Comparison of ENCODE assay signal across 7 mouse cellular contexts in genomic region chr7:30050882-30051548, GRCm38 (mm10). TPM values are rescaled to one million over a fixed set of nuclear protein-coding genes. Genes with fewer than 3 reads are reported as not detected.
DNase-seq lines count a peak whose midpoint lies in the region; ATAC-seq lines count a peak whose summit lies in the region.

Gene Zfp14 (minus strand): TSS chr7:30051380.

- H3K4me2 ChIP-seq in midbrain, embryonic 13.5 days (replicated peaks), result peak within 1 kb of the TSS; percentile 73

- peaks cover 18% of the 10 kb centered on the region for H3K36me3 ChIP-seq in limb, embryonic 10.5 days
- peaks cover 12% of the 10 kb centered on the region for H3K36me3 ChIP-seq in midbrain, embryonic 13.5 days

- peak within 1 kb of the TSS; percentile 87 for H3K9ac ChIP-seq in midbrain, embryonic 13.5 days (replicated peaks)

- peak; percentile 83 for DNase-seq in adrenal gland, adult 8-10 months
- DNase-seq in embryo, embryonic 9.5 days (ENCODE audit: extremely low spot score), result peak; percentile 90
- DNase-seq in kidney, adult 11 months, result peak; percentile 82
- DNase-seq in limb, embryonic 10.5 days (ENCODE audit: low spot score), result peak; percentile 90
- DNase-seq in spleen, adult 12 weeks (ENCODE audit: low spot score), result peak; percentile 75

- H3K4me1 ChIP-seq in limb, embryonic 10.5 days, result peaks cover 18% of the 10 kb centered on the region
- peaks cover 14% of the 10 kb centered on the region for H3K4me1 ChIP-seq in midbrain, embryonic 13.5 days (replicated peaks)

- H3K4me3 ChIP-seq in limb, embryonic 10.5 days, result peak within 1 kb of the TSS; percentile 82
- peak within 1 kb of the TSS; percentile 83 for H3K4me3 ChIP-seq in midbrain, embryonic 13.5 days (replicated peaks)

- no peaks in the 10 kb centered on the region for H3K9me3 ChIP-seq in limb, embryonic 10.5 days (replicated peaks)
- no peaks in the 10 kb centered on the region for H3K9me3 ChIP-seq in midbrain, embryonic 13.5 days

- ATAC-seq in granulocyte monocyte progenitor cell, adult 5-6 weeks (replicated peaks; ENCODE audit: poor library complexity, severe bottlenecking), result peak; percentile 99
- ATAC-seq in midbrain, embryonic 13.5 days, result peak; percentile 100

- no peaks in the 10 kb centered on the region for H3K27me3 ChIP-seq in limb, embryonic 10.5 days (ENCODE audit: low read depth, poor library complexity, severe bottlenecking)
- H3K27me3 ChIP-seq in midbrain, embryonic 13.5 days, result no peaks in the 10 kb centered on the region

- WGBS in limb, embryonic 10.5 days, result under 1% methylated on average over 40 of the region's 40 CpGs
- under 1% methylated on average over 40 of the region's 40 CpGs for WGBS in midbrain, embryonic 13.5 days

- peak within 1 kb of the TSS; percentile 88 for H3K27ac ChIP-seq in limb, embryonic 10.5 days
- peak within 1 kb of the TSS; percentile 95 for H3K27ac ChIP-seq in midbrain, embryonic 13.5 days

RNA-seq across cellular contexts. Expression of gene Zfp14, which starts in this region (rescaled TPM):
- 1 to 10 TPM; 3.7 to 6.6 (median 4.9) TPM for total RNA-seq in adrenal gland, adult 8-10 months (2022)
- total RNA-seq in granulocyte monocyte progenitor cell, adult 5-6 weeks (2014; fragmentation: Nextera tagmentation), result 0.52 and 2.4 TPM in 2 replicates
- total RNA-seq in granulocyte monocyte progenitor cell, adult 5-6 weeks (2017), result 1.2 and 1.4 TPM in 2 replicates
- polyA plus RNA-seq in limb, embryonic 10.5 days (2016; fragmentation: Nextera tagmentation; extraction: Ambion mirVana), result 2.5 and 3.6 TPM in 2 replicates
- 10.4 and 12.5 TPM in 2 replicates for polyA plus RNA-seq in midbrain, embryonic 13.5 days (2015; fragmentation: Nextera tagmentation; extraction: Ambion mirVana)

Comparison
In these comparisons a context has a peak if more than half of its experiments do, and no peak if none do; other contexts are left out.
1. Peak in every context shown above with its lines: DNase-seq, ATAC-seq, H3K4me3 ChIP-seq and H3K27ac ChIP-seq.